ENCODE assay signal across 9 mouse cellular contexts in the genomic region with DNA sequence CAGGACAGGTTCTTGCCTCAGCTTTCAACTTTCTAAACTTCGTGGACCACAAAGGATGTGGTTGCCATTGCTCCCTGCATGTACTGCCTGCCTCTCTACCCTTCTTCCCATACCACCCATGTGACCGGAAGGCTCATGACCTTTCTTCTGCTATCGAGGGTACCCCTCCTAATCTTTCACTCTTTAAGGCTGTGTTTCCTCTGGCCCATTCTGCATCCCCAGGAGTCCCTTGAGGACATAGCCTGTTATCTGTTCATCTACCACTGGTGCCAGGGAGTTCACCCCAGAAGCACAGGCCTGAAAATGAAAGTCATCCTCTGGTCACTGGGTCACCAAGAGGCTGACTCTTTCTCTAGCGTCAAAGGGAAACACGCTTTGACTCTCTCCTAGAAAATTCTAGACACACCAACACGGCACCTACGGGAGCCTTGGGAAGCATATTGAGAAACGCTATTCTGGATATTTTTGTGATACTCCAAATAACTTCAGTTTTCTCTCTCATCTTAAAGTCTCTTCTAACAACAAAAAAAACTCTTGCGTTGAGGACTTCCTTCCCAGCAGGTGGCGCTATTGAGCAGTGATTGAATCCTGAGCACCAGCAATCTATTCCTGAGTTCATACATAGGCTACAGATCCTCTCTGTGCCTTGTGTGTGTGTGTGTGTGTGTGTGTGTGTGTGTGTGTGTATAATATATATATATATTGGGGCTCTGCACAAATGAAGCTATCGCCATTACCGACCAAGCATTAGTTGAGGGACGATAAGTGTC. TPM values are rescaled to one million over a fixed set of nuclear protein-coding genes. Genes with fewer than 3 reads are reported as not detected.
DNase-seq lines count a peak whose midpoint lies in the region.
"Had no signal": no experiment of that assay in that cellular context is flagged by ENCODE, and none has a peak within 500 bp of the region (broad histone marks: within the 10 kb centered on the region; RNA-seq: fewer than 3 reads in every experiment).

No protein-coding gene starts in this region.

- 32% methylated on average over 13 of the region's 13 CpGs for WGBS in large intestine, adult 2 months

- peak; percentile 79 for DNase-seq in CD4-positive helper T cell, adult 2 months (ENCODE audit: low read depth, low spot score)
- DNase-seq in T-cell, adult 2 months (ENCODE audit: low spot score) = peak; percentile 72
- DNase-seq in cerebellum, postnatal 36 days = peak; percentile 73 to 80
- DNase-seq in gastrocnemius, postnatal 10 days = peak; percentile 88
- peak; percentile 53 for DNase-seq in large intestine, adult 2 months (ENCODE audit: low read depth, low spot score)
- DNase-seq in lung, postnatal 25 days (ENCODE audit: low spot score) = peak; percentile 57
- peak; percentile 86 for DNase-seq in retina, embryonic 14.5 days (ENCODE audit: low spot score)
- DNase-seq in urinary bladder, adult 18-20 months (ENCODE audit: low spot score in 2 of 2) = peak; percentile 37 to 53

RNA-seq across cellular contexts. Expression of gene 2410004P03Rik, which starts 21.4 kb away (rescaled TPM):
- total RNA-seq in gastrocnemius, postnatal 10 days (2021) = not detected
- 0.19 and 0.52 TPM in 2 replicates for polyA plus RNA-seq in large intestine, adult 2 months (2012; rRNA removed)
- polyA plus RNA-seq: heart, embryonic 13.5 days had no signal

RNA-seq across cellular contexts. Expression of gene Pqlc3, which starts 32.7 kb away (rescaled TPM):
- 1 to 10 TPM; 1.8 to 2.4 TPM for total RNA-seq in gastrocnemius, postnatal 10 days (2021)
- 37.3 and 75.9 TPM in 2 replicates for polyA plus RNA-seq in large intestine, adult 2 months (2012; rRNA removed)

Comparison
In these comparisons a context has a peak if more than half of its experiments do, and no peak if none do; other contexts are left out.
1. Peak in every context shown above with its lines: DNase-seq.